Mouse (Mus musculus) embryonic facial prominence, embryonic 12.5 days (tissue): Measurements from ENCODE around the gene Spef1. TPM values are rescaled to one million over a fixed set of nuclear protein-coding genes. Genes with fewer than 3 reads are reported as not detected.
A peak's percentile ranks its signal among the peaks of the same experiment; 100 is the strongest.

ENCODE experiments used
- ATAC-seq: fragments of 200-750 bp; cut with Nextera tagmentation; 2 replicates; pipeline ENCODE4 v1.8.0; 2017; ENCODE audit not compliant: insufficient number of reproducible peaks, insufficient read depth, low FRiP score, low TSS enrichment
- H3K27ac ChIP-seq: fragments of 300-500 bp; sonication (generic); 2 replicates; pipeline ENCODE4 v1.5.1; 2016; ENCODE audit warnings: mild to moderate bottlenecking
- H3K27me3 ChIP-seq: fragments of 300-500 bp; sonication (generic); 2 replicates; pipeline ENCODE4 v1.6.1; 2016; ENCODE audit warnings: mild to moderate bottlenecking, moderate library complexity
- H3K36me3 ChIP-seq: fragments of 300-500 bp; sonication (generic); 2 replicates; pipeline ENCODE4 v1.6.1; 2016; ENCODE audit warnings: mild to moderate bottlenecking
- H3K4me1 ChIP-seq: fragments of 300-500 bp; sonication (generic); 2 replicates; pipeline ENCODE4 v1.6.1; 2016
- H3K4me2 ChIP-seq: fragments of 300-500 bp; sonication (generic); replicated peaks from 2 replicates; pipeline ENCODE4 v1.6.1; 2016; ENCODE audit warnings: mild to moderate bottlenecking, moderate library complexity
- H3K4me3 ChIP-seq: fragments of 300-500 bp; sonication (generic); 2 replicates; pipeline ENCODE4 v1.5.1; 2016; ENCODE audit warnings: mild to moderate bottlenecking
- H3K9ac ChIP-seq: fragments of 300-500 bp; sonication (generic); 2 replicates; pipeline ENCODE4 v1.6.1; 2016; ENCODE audit warnings: mild to moderate bottlenecking, moderate library complexity
- H3K9me3 ChIP-seq: fragments of 300-500 bp; sonication (generic); 2 replicates; pipeline ENCODE4 v1.6.1; 2016; ENCODE audit warnings: mild to moderate bottlenecking, moderate library complexity
- WGBS: fragments of 180-500 bp; shearing (Covaris S2); methylation state at CpG from one replicate; pipeline ENCODE4 v1.1.7; 2016; 5-methylcytosine and 5-hydroxymethylcytosine counted together
- polyA plus RNA-seq: library from polyadenylated mRNA; unstranded; fragments of >200 nt; fragmentation: Nextera tagmentation; extraction: Ambion mirVana; gene quantifications from 2 replicates; pipeline ENCODE4 v1.2.1, GENCODE M21; 2016

Gene Spef1
- polyA plus RNA-seq, 1 experiment from 2014 or later: 5.2 TPM

DNA sequence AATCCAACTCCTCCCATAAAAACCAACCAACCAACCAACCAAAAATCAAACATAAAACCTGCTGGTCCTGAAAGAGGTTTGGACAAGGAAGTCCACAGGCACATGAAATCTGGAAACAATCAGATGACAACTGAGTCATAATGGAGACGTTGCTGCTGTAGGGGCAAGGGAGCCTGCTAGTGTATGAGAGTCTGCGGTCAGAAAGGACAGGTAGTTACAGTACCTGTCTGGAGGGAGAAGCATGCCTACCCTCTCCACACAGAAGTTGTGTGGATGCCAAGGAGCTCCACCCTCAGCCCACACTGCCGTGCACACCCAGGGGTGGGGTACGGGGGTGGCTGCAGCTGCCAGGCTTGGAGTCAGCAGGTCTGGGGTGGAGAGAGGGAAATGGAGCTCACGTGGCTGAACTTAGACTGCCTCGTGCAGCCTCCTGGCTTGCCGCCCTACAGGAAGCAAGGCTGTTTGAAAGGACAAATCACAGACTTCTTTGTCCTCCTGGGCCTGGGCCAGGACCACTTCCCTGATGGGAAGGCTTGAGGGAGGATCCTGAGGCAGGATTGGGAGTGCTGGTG, 17.4 kb upstream of the Spef1 start:
- 34% methylated on average over 7 of the region's 7 CpGs for WGBS
- Histone ChIP-seq H3K27ac (peak overlapping the region; percentile 70), H3K27me3 (no peaks in the 10 kb centered on the region), H3K4me3 (no peak overlapping the region), H3K4me2 (no peak overlapping the region), H3K4me1 (peaks cover 13% of the 10 kb centered on the region; the same call in 1 of the 2 replicates), H3K9me3 (no peaks in the 10 kb centered on the region), H3K36me3 (peaks cover 6% of the 10 kb centered on the region), H3K9ac (no peak overlapping the region)
- peak; percentile 57; the same call in 1 of the 2 replicates for ATAC-seq

DNA sequence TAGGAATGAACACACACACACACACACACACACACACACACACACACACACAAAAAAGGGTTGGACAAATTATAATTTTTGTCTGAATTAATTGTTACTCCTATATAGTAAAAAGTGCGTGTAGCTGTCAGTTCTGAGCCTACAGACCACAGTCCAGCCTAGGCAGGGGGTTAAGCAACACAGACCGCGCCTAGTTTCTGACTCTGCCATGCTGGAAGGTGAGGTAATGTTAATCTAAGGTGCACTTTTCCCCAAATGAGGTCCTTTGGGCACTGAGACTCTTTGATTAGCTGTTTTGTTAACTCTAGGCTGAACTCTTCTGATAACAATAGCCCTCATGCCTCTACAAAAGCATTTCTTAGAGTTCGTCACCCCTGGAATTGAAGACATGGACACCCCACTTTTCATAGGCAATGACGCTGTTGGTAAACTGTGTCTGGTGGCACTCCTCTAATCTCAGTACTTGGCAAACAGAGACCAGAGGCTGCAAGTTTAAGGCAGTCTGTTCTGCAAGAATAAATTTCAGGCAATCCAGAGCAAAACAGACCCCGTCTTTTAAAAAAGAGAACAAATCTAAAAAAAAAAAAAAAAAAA, 16.8 kb upstream of the Spef1 start:
- no peak overlapping the region for H3K9ac ChIP-seq
- H3K4me1 ChIP-seq: peaks cover 8% of the 10 kb centered on the region; the same call in 1 of the 2 replicates
- no peak for ATAC-seq
- no peak overlapping the region for H3K4me2 ChIP-seq
- 78% methylated on average over 6 of the region's 6 CpGs for WGBS
- H3K27ac ChIP-seq: peak overlapping the region; percentile 47; the same call in 1 of the 2 replicates
- H3K4me3 ChIP-seq: no peak overlapping the region
- no peaks in the 10 kb centered on the region for H3K9me3 ChIP-seq
- no peaks in the 10 kb centered on the region for H3K27me3 ChIP-seq
- peaks cover 6% of the 10 kb centered on the region for H3K36me3 ChIP-seq

- no peaks in the 10 kb centered on the region for H3K27me3 ChIP-seq
- no peak overlapping the region for H3K27ac ChIP-seq
- no peak overlapping the region for H3K4me2 ChIP-seq
- no peak for ATAC-seq
- H3K36me3 ChIP-seq: peaks cover 18% of the 10 kb centered on the region
- WGBS: 86% methylated on average over 3 of the region's 3 CpGs
- H3K9me3 ChIP-seq: no peaks in the 10 kb centered on the region
- H3K4me3 ChIP-seq: no peak overlapping the region
- H3K9ac ChIP-seq: no peak overlapping the region
- H3K4me1 ChIP-seq: peaks cover 8% of the 10 kb centered on the region; the same call in 1 of the 2 replicates
These were observed 14.2 kb upstream of the Spef1 start for GRCm38 (mm10) chr2:131201262-131201661.

DNA sequence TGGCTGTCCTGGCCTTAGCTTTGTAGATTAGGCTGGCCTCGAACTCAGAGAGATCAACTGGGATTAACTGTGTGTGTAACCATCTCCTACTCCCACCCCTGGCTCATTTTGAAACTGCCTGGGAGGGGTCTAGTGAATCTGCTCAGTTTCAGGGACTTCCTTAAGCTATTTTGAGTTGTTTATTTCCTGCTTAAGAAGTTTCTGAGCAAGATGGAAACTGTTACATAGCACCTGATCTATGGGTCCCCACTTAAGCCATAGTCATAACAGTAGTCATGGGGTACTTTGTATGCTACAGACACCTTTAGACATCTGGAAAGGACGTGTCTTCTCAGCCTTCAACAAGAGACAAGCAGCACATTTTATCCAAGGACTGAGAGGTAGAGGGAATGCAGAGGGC, 13.6 kb upstream of the Spef1 start:
- peaks cover 8% of the 10 kb centered on the region; the same call in 1 of the 2 replicates for H3K4me1 ChIP-seq
- no peaks in the 10 kb centered on the region for H3K27me3 ChIP-seq
- peaks cover 18% of the 10 kb centered on the region for H3K36me3 ChIP-seq
- 74% methylated on average over 2 of the region's 2 CpGs for WGBS
- H3K27ac ChIP-seq: no peak overlapping the region
- no peak overlapping the region for H3K9ac ChIP-seq
- H3K9me3 ChIP-seq: no peaks in the 10 kb centered on the region
- H3K4me3 ChIP-seq: no peak overlapping the region
- ATAC-seq: no peak
- no peak overlapping the region for H3K4me2 ChIP-seq

DNA sequence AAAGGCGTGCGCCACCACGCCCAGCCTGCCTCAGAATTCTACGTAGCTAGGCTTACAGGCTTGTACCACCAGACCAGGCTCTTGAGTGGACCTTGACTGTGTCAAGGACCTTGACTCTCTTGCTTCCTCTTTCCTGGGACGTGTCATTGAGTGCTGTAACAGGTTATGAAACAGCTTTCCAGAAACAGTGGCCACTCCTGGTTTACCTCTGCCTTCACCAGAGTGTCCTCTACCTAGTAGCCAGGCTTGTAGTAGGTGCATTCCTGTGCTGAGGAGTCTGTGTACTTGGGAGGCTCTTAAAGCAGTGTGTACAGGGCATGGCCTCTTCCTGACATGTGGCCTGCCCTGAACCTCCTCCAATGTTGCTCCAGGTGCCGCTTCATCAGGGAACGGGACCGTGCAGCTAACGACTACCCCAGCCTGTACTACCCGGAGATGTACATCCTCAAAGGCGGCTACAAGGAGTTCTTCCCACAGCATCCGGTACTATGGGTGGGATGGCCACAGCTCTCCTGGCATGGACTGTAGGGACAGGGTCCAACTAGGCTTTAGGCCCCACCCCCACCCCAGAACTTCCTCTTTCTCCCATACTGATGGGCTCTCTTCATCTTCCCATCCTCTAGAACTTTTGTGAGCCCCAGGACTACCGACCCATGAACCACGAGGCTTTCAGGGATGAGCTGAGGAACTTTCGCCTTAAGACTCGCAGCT, 9.7 kb upstream of the Spef1 start:
- H3K4me3 ChIP-seq: no peak overlapping the region
- no peak for ATAC-seq
- WGBS: 92% methylated on average over 16 of the region's 16 CpGs
- no peaks in the 10 kb centered on the region for H3K4me1 ChIP-seq
- no peak overlapping the region for H3K27ac ChIP-seq
- H3K9me3 ChIP-seq: no peaks in the 10 kb centered on the region
- H3K36me3 ChIP-seq: peaks cover 54% of the 10 kb centered on the region
- H3K4me2 ChIP-seq: no peak overlapping the region
- no peaks in the 10 kb centered on the region for H3K27me3 ChIP-seq
- H3K9ac ChIP-seq: no peak overlapping the region

GRCm38 (mm10) chr2:131191005-131191390, 3.9 kb upstream of the Spef1 start:
- no peak overlapping the region for H3K27ac ChIP-seq
- ATAC-seq: no peak

GRCm38 (mm10) chr2:131190344-131191004, 3.4 kb upstream of the Spef1 start:
- H3K27ac ChIP-seq: peak overlapping the region; percentile 69
- ATAC-seq: peak; percentile 30; the same call in 1 of the 2 replicates

More at GRCm38 (mm10) chr2:131191005-131191390, 3.9 kb upstream of the Spef1 start:
- no peaks in the 10 kb centered on the region for H3K27me3 ChIP-seq
- H3K36me3 ChIP-seq: peaks cover 46% of the 10 kb centered on the region
- no peak overlapping the region for H3K4me2 ChIP-seq
- 67% methylated on average over 7 of the region's 7 CpGs for WGBS
- no peak overlapping the region for H3K4me3 ChIP-seq
- no peak overlapping the region for H3K9ac ChIP-seq
- no peaks in the 10 kb centered on the region for H3K9me3 ChIP-seq
- peaks cover 35% of the 10 kb centered on the region for H3K4me1 ChIP-seq

GRCm38 (mm10) chr2:131189521-131190309, 2.6 kb upstream of the Spef1 start:
- H3K9ac ChIP-seq: no peak overlapping the region

More at GRCm38 (mm10) chr2:131190344-131191004, 3.4 kb upstream of the Spef1 start:
- Histone ChIP-seq H3K4me3 (no peak overlapping the region), H3K9ac (no peak overlapping the region), H3K36me3 (peaks cover 44% of the 10 kb centered on the region), H3K4me2 (no peak overlapping the region; the same call in 1 of the 2 replicates), H3K4me1 (peaks cover 35% of the 10 kb centered on the region), H3K9me3 (no peaks in the 10 kb centered on the region), H3K27me3 (0 out of 2 replicates have a peak, but pooled peaks cover 4% of the 10 kb centered on the region)
- 27% methylated on average over 10 of the region's 10 CpGs for WGBS

GRCm38 (mm10) chr2:131188311-131188710, 1.2 kb upstream of the Spef1 start:
- no peak overlapping the region for H3K9ac ChIP-seq
- 0 out of 2 replicates have a peak, but pooled peaks cover 4% of the 10 kb centered on the region for H3K27me3 ChIP-seq
- no peak for ATAC-seq
- H3K4me3 ChIP-seq: no peak overlapping the region
- H3K9me3 ChIP-seq: no peaks in the 10 kb centered on the region
- H3K27ac ChIP-seq: no peak overlapping the region
- H3K4me1 ChIP-seq: peaks cover 35% of the 10 kb centered on the region
- WGBS: 94% methylated on average over 5 of the region's 5 CpGs
- H3K36me3 ChIP-seq: peaks cover 23% of the 10 kb centered on the region
- H3K4me2 ChIP-seq: peak overlapping the region; percentile 83

More at GRCm38 (mm10) chr2:131189521-131190309, 2.6 kb upstream of the Spef1 start:
- no peak overlapping the region for H3K4me3 ChIP-seq
- H3K27me3 ChIP-seq: 0 out of 2 replicates have a peak, but pooled peaks cover 4% of the 10 kb centered on the region
- H3K9me3 ChIP-seq: no peaks in the 10 kb centered on the region
- ATAC-seq: no peak
- 46% methylated on average over 5 of the region's 5 CpGs for WGBS
- H3K4me2 ChIP-seq: peak overlapping the region; percentile 3; the same call in 1 of the 2 replicates
- H3K4me1 ChIP-seq: peaks cover 35% of the 10 kb centered on the region
- peaks cover 37% of the 10 kb centered on the region for H3K36me3 ChIP-seq
- H3K27ac ChIP-seq: peak overlapping the region; percentile 69

DNA sequence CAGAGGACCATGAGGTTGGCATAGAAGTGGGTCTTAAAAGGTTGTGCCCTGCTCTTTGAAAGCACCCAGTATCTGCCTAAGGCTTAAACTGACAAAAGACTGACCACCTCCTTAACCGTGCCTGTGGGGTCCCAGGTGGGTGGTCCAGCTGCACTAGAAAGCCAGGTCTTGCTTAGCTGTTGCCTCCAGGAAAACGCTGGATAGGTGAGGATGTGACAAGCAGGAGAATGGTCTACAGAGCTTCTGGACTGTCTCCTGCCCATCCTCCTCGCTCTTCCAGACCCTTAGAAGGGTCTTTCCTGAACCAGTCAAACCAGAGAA, 480 bp upstream of the Spef1 start:
- no peaks in the 10 kb centered on the region for H3K9me3 ChIP-seq
- peak overlapping the region; percentile 71; the same call in 1 of the 2 replicates for H3K9ac ChIP-seq
- H3K4me1 ChIP-seq: peaks cover 35% of the 10 kb centered on the region
- H3K27me3 ChIP-seq: 0 out of 2 replicates have a peak, but pooled peaks cover 4% of the 10 kb centered on the region
- peak overlapping the region; percentile 83 for H3K4me2 ChIP-seq
- no peak overlapping the region for H3K27ac ChIP-seq
- WGBS: 20% methylated on average over 3 of the region's 3 CpGs
- H3K4me3 ChIP-seq: peak overlapping the region; percentile 63
- H3K36me3 ChIP-seq: peaks cover 15% of the 10 kb centered on the region
- no peak for ATAC-seq

DNA sequence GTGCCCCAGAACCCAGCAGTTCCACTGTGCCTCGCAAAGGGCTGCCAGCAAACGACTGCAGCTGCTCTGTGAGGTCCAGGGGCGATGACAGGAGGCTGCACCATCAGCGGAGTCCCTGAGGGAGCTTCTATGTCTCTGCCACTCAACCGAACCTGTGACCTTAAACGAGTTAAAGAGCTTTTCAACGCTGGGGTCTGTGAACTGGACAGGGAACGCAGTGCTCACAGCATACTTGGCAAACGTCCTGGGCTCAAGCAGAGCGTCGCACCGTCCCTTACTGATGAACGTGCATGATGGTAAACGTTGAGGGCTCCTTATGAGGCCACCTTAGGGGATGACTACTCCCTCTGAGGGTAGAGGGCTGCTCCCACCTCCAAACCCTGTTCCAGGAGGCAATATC, 739 bp downstream of the Spef1 start:
- Histone ChIP-seq H3K4me1 (peaks cover 35% of the 10 kb centered on the region), H3K27me3 (0 out of 2 replicates have a peak, but pooled peaks cover 4% of the 10 kb centered on the region), H3K4me3 (peak overlapping the region; percentile 63), H3K9me3 (no peaks in the 10 kb centered on the region), H3K9ac (peak overlapping the region; percentile 71), H3K36me3 (peaks cover 6% of the 10 kb centered on the region; the same call in 1 of the 2 replicates), H3K4me2 (peak overlapping the region; percentile 83), H3K27ac (peak overlapping the region; percentile 12; the same call in 1 of the 2 replicates)
- ATAC-seq: peak; percentile 37; the same call in 1 of the 2 replicates
- WGBS: 2% methylated on average over 14 of the region's 14 CpGs
